Mouse (Mus musculus): ENCODE results near the gene Nr4a2. TPM values are rescaled to one million over a fixed set of nuclear protein-coding genes. Genes with fewer than 3 reads are reported as not detected.

Nr4a2 gene
- polyA plus RNA-seq, 1 experiment from 2014 or later, result 2.1 TPM

DNA sequence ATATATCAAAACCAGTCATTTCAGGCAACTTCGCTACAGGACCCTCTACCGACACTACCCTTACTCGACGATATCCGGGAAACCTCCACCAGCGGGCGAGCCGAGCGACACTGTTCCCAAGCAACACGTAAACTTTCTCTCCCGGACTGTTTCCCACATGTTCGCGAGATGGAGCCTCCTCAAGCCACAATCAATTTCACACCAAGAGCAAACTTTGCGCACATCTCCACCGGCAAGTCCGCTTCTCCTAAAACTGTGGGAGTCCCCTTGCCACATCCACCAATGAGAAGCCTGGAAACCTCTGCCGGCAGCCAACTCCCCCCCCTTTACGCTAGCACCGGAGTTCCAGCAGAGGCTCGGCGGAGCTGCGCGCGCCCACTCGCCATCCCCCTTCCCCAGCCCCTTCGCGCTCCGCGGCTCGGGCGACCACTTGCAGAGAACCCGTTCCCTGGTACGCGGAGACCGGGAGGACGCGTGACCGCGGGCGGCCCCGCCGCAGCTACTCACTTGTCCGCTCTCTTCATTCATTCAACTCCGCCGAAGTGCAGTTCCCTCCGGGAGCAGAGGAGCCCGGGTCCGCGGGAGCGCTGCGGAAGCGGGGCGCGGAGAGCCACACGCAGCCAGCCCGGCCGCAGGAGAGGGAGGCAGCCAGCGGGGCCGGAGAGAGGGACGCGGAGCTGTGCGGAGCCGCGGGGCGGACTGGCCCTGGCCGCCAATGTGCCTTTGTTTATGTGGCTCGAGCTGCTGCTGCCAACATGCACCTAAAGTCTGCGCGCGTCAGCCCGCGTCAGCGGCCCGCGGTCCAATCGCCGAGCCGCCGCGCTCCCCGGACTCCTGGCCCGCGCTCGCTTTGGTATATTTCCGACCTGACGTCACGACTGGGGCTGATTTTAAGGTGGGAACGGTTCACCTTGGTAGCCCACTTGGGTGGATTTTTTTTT lies 9.3 kb downstream of the Nr4a2 start:
- Histone ChIP-seq H3K4me3 (ENCODE audit: low read depth, low read length) (peak overlapping the region; percentile 83), H3K9ac (ENCODE audit: low read depth, low read length) (peak overlapping the region; percentile 71), H3K4me1 (replicated peaks; ENCODE audit: control insufficient read depth, insufficient read depth, low read length) (no peaks in the 10 kb centered on the region), H3K27me3 (replicated peaks; ENCODE audit: control insufficient read depth, insufficient read depth, low read length) (peaks cover 51% of the 10 kb centered on the region), H3K27ac (ENCODE audit: low read depth, low read length) (no peak overlapping the region), H3K9me3 (ENCODE audit: control insufficient read depth, low read length) (no peaks in the 10 kb centered on the region), H3K4me2 (peak overlapping the region; percentile 100), H3K36me3 (ENCODE audit: control insufficient read depth, insufficient read depth, low read length) (no peaks in the 10 kb centered on the region)
- DNase-seq (ENCODE audit: low spot score) (peak; percentile 81), ATAC-seq (replicated peaks; ENCODE audit: low FRiP score) (peak; percentile 81)
- under 1% methylated on average over 85 of the region's 88 CpGs for WGBS

DNA sequence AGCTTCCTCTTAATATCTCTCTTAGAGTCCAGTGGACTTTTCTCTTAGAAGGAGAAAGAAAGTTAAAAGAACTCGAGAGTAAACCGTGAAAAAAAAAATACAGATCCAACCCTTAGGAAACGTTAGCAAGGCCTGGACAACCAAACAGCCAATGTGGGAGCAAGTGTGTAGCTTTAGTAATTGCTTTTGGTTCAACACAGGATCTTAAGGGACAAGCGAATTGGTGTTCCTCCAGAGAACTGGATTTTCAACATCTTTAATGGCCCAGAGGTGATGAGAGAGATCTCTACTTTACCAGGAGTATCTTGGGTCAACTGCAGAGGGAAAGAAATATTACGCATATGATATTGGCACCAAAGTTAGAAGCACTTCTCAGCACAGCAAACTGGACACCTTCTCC lies 10.4 kb downstream of the Nr4a2 start:
- H3K27ac ChIP-seq (ENCODE audit: low read depth, low read length), result no peak overlapping the region
- H3K27me3 ChIP-seq (replicated peaks; ENCODE audit: control insufficient read depth, insufficient read depth, low read length), result peaks cover 62% of the 10 kb centered on the region
- H3K4me3 ChIP-seq (ENCODE audit: low read depth, low read length), result no peak overlapping the region
- H3K9ac ChIP-seq (ENCODE audit: low read depth, low read length), result no peak overlapping the region
- no peaks in the 10 kb centered on the region for H3K9me3 ChIP-seq (ENCODE audit: control insufficient read depth, low read length)
- no peaks in the 10 kb centered on the region for H3K36me3 ChIP-seq (ENCODE audit: control insufficient read depth, insufficient read depth, low read length)
- ATAC-seq (replicated peaks; ENCODE audit: low FRiP score) (no peak), DNase-seq (ENCODE audit: low spot score) (no peak)
- H3K4me1 ChIP-seq (replicated peaks; ENCODE audit: control insufficient read depth, insufficient read depth, low read length), result no peaks in the 10 kb centered on the region
- 27% methylated on average over 5 of the region's 5 CpGs for WGBS
- H3K4me2 ChIP-seq, result peak overlapping the region; percentile 100

- Histone ChIP-seq H3K27me3 (replicated peaks; ENCODE audit: control insufficient read depth, insufficient read depth, low read length) (peaks cover 67% of the 10 kb centered on the region), H3K9ac (ENCODE audit: low read depth, low read length) (no peak overlapping the region), H3K4me3 (ENCODE audit: low read depth, low read length) (no peak overlapping the region), H3K9me3 (ENCODE audit: control insufficient read depth, low read length) (no peaks in the 10 kb centered on the region), H3K27ac (ENCODE audit: low read depth, low read length) (no peak overlapping the region), H3K36me3 (ENCODE audit: control insufficient read depth, insufficient read depth, low read length) (no peaks in the 10 kb centered on the region), H3K4me2 (no peak overlapping the region), H3K4me1 (replicated peaks; ENCODE audit: control insufficient read depth, insufficient read depth, low read length) (no peaks in the 10 kb centered on the region)
- no peak for DNase-seq (ENCODE audit: low spot score)
- 20% methylated on average over 6 of the region's 6 CpGs for WGBS
- ATAC-seq (replicated peaks; ENCODE audit: low FRiP score), result no peak
Measured at GRCm38 (mm10) chr2:57112949-57113348, 10.9 kb downstream of the Nr4a2 start.

DNA sequence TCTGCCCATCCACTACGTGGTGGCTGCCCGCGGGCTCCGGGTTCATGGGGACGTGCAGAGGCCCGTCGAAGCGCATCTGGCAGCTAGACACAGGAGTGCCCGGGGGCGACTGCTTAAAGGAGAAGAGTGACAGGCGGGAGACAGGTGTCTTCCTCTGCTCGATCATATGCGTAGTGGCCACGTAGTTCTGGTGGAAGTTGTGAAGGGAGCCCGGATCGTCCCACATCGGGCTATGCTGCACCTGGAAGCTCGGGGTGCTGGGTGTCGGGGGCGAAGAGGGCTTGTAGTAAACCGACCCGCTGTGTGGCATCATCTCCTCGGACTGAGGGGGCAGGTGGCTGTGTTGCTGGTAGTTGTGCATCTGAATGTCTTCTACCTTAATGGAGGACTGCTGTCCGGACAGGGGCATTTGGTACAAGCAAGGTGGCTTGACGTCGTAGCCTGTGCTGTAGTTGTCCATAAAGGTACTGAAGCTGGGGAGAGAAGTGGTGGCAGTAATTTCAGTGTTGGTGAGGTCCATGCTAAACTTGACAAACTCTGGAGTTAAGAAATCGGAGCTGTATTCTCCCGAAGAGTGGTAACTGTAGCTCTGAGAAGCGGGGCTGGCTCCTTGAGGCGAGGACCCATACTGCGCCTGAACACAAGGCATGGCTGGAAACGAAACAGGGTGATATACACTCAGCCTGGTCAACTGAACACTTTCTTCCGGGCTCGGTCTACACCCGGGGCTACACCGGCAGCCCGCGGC lies 11.8 kb downstream of the Nr4a2 start:
- H3K4me3 ChIP-seq (ENCODE audit: low read depth, low read length), result no peak overlapping the region
- H3K27me3 ChIP-seq (replicated peaks; ENCODE audit: control insufficient read depth, insufficient read depth, low read length), result peaks cover 72% of the 10 kb centered on the region
- WGBS, result 7% methylated on average over 38 of the region's 38 CpGs
- no peak for ATAC-seq (replicated peaks; ENCODE audit: low FRiP score)
- no peak overlapping the region for H3K4me2 ChIP-seq
- DNase-seq (ENCODE audit: low spot score), result no peak
- H3K27ac ChIP-seq (ENCODE audit: low read depth, low read length), result no peak overlapping the region
- no peaks in the 10 kb centered on the region for H3K4me1 ChIP-seq (replicated peaks; ENCODE audit: control insufficient read depth, insufficient read depth, low read length)
- no peak overlapping the region for H3K9ac ChIP-seq (ENCODE audit: low read depth, low read length)
- H3K9me3 ChIP-seq (ENCODE audit: control insufficient read depth, low read length), result no peaks in the 10 kb centered on the region
- no peaks in the 10 kb centered on the region for H3K36me3 ChIP-seq (ENCODE audit: control insufficient read depth, insufficient read depth, low read length)

GRCm38 (mm10) chr2:57111011-57111790 lies 12.6 kb downstream of the Nr4a2 start:
- no peak for ATAC-seq (replicated peaks; ENCODE audit: low FRiP score)
- H3K36me3 ChIP-seq (ENCODE audit: control insufficient read depth, insufficient read depth, low read length), result no peaks in the 10 kb centered on the region
- H3K4me3 ChIP-seq (ENCODE audit: low read depth, low read length), result no peak overlapping the region
- no peaks in the 10 kb centered on the region for H3K9me3 ChIP-seq (ENCODE audit: control insufficient read depth, low read length)
- DNase-seq (ENCODE audit: low spot score), result no peak
- no peak overlapping the region for H3K9ac ChIP-seq (ENCODE audit: low read depth, low read length)
- WGBS, result 6% methylated on average over 39 of the region's 39 CpGs
- no peak overlapping the region for H3K27ac ChIP-seq (ENCODE audit: low read depth, low read length)
- H3K4me1 ChIP-seq (replicated peaks; ENCODE audit: control insufficient read depth, insufficient read depth, low read length), result no peaks in the 10 kb centered on the region
- H3K27me3 ChIP-seq (replicated peaks; ENCODE audit: control insufficient read depth, insufficient read depth, low read length), result peaks cover 77% of the 10 kb centered on the region
- no peak overlapping the region for H3K4me2 ChIP-seq

DNA sequence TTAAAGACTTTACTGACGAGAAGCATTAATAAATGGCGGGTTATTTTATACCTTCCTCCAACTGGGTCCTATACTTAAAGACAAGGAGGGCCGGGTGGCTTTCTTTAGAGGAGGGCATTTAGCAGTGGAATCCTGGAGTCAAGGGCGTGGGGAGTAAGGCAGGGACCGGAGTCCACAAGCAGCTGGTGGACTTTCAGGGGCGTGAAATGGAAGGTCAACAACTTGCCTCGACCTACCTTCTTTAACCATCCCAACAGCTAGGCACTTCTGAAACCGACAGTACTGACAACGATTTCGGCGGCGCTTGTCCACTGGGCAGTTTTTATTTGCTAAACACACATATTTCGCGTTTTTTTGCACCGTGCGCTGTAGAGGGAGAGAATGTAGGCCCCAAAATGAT lies 13.4 kb downstream of the Nr4a2 start:
- Histone ChIP-seq H3K27ac (ENCODE audit: low read depth, low read length) (no peak overlapping the region), H3K9me3 (ENCODE audit: control insufficient read depth, low read length) (no peaks in the 10 kb centered on the region), H3K4me1 (replicated peaks; ENCODE audit: control insufficient read depth, insufficient read depth, low read length) (no peaks in the 10 kb centered on the region), H3K36me3 (ENCODE audit: control insufficient read depth, insufficient read depth, low read length) (no peaks in the 10 kb centered on the region), H3K27me3 (replicated peaks; ENCODE audit: control insufficient read depth, insufficient read depth, low read length) (peaks cover 85% of the 10 kb centered on the region), H3K4me3 (ENCODE audit: low read depth, low read length) (no peak overlapping the region), H3K4me2 (no peak overlapping the region), H3K9ac (ENCODE audit: low read depth, low read length) (no peak overlapping the region)
- WGBS, result 10% methylated on average over 16 of the region's 16 CpGs
- ATAC-seq (replicated peaks; ENCODE audit: low FRiP score) (no peak), DNase-seq (ENCODE audit: low spot score) (no peak)

DNA sequence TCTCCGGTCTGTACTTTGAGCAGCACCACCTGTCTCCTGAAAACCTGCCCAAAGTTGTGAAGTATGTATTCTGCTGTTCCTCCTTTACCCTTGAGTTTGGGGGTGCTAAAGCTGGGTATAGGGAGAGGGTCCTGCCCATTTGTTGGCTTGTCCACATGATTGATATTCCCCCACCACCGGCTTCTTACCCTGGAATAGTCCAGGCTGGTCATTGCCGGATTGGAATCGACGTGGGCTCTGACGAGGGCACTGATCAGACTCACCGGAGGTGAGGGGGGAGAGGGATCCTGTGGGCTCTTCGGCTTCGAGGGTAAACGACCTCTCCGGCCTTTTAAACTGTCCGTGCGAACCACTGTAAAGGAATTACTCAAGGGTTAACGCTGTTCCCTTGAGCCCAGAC lies 13.9 kb downstream of the Nr4a2 start:
- Histone ChIP-seq H3K9me3 (ENCODE audit: control insufficient read depth, low read length) (no peaks in the 10 kb centered on the region), H3K27me3 (replicated peaks; ENCODE audit: control insufficient read depth, insufficient read depth, low read length) (peaks cover 90% of the 10 kb centered on the region), H3K27ac (ENCODE audit: low read depth, low read length) (no peak overlapping the region), H3K4me1 (replicated peaks; ENCODE audit: control insufficient read depth, insufficient read depth, low read length) (no peaks in the 10 kb centered on the region), H3K9ac (ENCODE audit: low read depth, low read length) (no peak overlapping the region), H3K36me3 (ENCODE audit: control insufficient read depth, insufficient read depth, low read length) (no peaks in the 10 kb centered on the region), H3K4me3 (ENCODE audit: low read depth, low read length) (no peak overlapping the region), H3K4me2 (no peak overlapping the region)
- 6% methylated on average over 14 of the region's 14 CpGs for WGBS
- ATAC-seq (replicated peaks; ENCODE audit: low FRiP score) (no peak), DNase-seq (ENCODE audit: low spot score) (no peak)

DNA sequence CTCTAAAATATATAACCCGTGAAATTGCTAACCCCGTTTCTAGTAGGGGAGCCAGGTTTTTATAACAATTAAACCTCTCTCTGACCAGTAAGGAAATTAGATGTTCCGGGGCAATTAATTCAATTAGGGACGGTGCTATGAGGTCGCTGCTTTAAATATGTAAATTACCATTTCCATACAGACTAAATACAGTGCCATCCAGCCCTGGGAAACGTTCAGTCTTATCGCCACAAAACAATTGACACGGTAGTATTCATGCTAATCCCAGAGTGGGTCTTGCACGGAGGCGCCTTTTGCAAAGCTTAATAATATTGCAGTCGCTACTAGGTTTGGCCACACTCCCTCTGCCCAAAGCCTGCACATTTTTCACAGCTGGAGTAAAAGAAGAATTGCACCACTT lies 14.5 kb downstream of the Nr4a2 start:
- peaks cover 92% of the 10 kb centered on the region for H3K27me3 ChIP-seq (replicated peaks; ENCODE audit: control insufficient read depth, insufficient read depth, low read length)
- H3K9me3 ChIP-seq (ENCODE audit: control insufficient read depth, low read length), result no peaks in the 10 kb centered on the region
- no peaks in the 10 kb centered on the region for H3K4me1 ChIP-seq (replicated peaks; ENCODE audit: control insufficient read depth, insufficient read depth, low read length)
- no peak for DNase-seq (ENCODE audit: low spot score)
- no peak for ATAC-seq (replicated peaks; ENCODE audit: low FRiP score)
- no peak overlapping the region for H3K4me2 ChIP-seq
- WGBS, result 8% methylated on average over 11 of the region's 11 CpGs
- no peak overlapping the region for H3K4me3 ChIP-seq (ENCODE audit: low read depth, low read length)
- H3K9ac ChIP-seq (ENCODE audit: low read depth, low read length), result no peak overlapping the region
- no peaks in the 10 kb centered on the region for H3K36me3 ChIP-seq (ENCODE audit: control insufficient read depth, insufficient read depth, low read length)
- H3K27ac ChIP-seq (ENCODE audit: low read depth, low read length), result no peak overlapping the region

Measured in liver, embryonic 11.5 days (tissue).